Mouse (Mus musculus): Measurements from ENCODE around the gene Micu1.
"Not testable (repeated sequence)": the region's sequence is repeated elsewhere in the genome, so short reads cannot be mapped to it uniquely, and the experiment has no call there.

The Micu1 gene

DNA sequence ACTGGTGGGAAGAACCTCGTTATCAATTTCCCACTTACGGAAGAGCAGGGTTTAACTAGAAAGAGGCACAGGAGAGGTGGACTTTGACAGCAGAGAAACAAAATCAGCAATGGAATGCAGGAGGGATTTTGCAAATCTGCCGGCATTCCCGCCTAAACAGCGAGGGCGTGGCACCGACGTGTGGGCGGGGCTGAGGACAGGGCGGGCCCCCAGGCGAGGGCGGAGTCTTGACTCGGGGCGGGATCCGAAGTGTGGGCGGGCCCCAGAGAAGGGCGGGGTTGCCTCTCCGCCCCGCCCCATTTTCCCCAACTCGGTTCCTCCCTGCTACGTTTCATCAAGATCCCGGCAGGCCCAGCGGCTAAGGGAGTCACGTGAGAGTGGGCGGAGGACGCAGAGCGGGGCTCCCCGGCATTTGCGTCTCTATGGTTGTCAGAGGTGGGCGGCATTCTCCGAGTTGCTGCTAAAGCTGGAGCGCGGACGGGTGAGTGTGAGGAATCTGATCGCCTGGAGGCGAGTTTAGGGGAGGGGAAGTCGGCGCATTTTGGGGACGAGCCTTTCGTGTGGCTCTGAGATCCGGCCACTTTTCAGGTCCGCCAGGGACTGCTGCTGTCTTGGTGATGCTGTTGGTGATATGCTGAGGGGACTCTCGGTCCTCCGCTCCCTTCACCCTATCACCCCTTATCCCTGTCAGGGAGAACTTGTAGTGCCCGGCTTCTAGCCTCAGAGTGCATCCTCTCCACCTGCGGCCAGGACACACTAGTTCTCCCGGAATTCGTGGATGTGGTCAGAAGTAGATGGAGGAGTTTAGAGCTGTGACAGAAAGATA is at the start of gene Micu1:
Micu1 (plus strand) TSS at position 271 of the 826 bp plus-strand sequence.
- DNase-seq, result peak; percentile 98

DNA sequence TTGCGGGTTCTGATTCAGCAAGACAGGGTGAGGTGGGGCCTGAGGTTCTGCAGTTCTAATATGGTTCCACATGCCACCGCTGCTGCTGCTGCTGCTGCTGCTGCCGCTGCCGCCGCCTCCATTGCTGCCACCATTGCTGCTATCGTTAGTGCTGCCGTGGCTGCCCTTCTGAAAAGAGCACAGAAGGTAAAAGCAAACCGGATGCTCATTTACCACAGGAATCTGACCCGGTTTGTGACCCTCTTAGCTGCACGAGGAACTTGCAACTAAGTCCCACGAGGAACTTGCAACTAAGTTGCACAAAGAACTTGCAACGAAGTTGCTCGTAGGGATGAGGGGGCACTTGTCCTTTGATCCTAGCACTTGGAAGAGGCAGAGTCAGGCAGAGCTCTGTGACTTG is 45.5 kb upstream of the Micu1 start:
- DNase-seq, result no peak

DNA sequence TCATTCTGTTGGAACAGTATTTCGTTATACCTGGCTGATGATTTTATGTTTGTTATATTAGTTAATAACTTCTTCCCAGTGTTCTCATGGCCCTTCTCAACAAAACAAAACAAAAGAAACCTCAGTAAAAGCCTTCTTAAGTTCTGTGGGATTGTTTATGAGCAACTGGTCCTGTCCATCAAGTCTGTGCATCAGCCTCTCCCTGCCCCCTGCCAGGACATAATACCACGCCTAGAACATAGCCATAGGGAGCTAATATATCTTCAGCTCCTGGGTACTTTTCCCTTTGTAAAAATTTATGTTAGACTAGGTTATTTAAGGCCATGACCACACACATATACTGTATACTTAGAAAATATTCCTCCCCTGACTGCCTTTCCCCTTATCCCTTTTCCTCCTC is 37.5 kb upstream of the Micu1 start:
- DNase-seq, result no peak

DNA sequence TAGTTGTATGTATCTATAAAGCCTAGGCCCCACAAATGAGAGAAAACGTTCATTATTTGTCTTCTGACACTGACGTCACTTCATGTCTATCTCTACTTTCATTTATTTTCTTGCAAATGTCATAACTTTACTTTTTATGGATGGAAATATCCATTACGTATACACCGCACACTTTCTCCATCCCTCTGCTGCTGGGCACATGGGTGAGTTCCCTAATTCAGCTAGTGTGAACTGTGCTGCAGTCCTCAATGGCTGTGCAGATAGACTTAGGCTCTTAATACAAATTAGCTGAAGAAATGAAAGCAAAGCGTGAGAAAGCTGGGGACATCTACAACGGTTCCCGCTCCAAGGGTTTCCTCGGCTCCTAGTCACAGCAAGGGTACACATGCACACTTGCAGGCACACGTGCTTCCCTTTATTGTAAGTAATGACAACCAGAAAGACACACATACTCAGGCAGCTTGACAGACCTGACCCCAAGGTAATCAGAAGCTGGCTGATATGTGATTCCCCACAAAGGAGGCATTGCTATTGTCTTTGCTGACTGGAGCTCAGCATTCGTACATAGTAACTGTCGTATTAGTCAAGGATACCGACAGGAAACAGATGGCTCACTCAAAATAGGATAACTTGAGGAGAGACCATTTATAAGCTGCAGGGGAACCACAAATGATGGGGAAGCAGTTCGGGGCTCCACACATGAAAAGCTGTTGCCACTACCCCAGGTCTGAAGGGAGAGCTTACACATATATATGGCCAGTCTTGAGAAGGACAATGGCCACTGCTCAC is 36.6 kb upstream of the Micu1 start:
- DNase-seq, result peak; percentile 14

DNA sequence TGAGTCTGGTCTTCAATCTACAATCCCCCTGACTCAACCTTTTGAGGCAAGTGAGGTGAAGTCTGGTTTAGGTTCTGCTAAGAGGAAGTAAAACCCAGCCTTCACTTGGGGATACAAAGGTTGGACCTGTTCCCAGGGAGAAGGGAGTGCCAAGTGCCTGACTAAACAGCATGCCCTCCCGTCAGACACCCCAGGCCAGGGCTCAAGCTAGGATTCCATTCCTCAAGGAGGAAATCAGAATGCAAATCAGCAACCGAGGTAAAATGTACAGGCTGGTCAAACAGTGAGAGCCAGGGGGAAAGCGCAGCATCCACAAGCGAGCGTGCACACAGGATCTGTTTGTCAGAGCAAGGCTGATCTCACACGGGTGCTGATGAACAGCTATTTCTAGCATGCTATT is 34.9 kb upstream of the Micu1 start:
- peak; percentile 14 for DNase-seq

DNA sequence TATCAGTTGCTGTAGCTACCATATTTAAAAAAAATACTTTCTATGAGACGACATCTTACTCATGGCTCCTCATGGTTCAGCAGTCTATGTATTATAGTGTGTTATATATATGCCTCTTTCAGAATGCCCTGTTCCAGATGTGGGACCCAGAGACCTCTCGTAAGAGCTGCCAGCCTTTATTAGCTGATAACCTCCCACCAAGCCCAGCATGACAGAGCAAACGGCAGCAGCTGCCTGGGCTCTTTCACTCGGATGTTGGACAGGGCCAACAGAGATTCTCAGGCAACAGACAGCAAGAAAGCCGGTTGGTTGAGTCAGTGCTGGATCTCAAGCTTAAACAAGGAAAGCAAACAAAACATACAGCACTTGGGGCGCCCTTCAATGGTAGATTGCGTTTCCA is 33.8 kb upstream of the Micu1 start:
- DNase-seq, result no peak

DNA sequence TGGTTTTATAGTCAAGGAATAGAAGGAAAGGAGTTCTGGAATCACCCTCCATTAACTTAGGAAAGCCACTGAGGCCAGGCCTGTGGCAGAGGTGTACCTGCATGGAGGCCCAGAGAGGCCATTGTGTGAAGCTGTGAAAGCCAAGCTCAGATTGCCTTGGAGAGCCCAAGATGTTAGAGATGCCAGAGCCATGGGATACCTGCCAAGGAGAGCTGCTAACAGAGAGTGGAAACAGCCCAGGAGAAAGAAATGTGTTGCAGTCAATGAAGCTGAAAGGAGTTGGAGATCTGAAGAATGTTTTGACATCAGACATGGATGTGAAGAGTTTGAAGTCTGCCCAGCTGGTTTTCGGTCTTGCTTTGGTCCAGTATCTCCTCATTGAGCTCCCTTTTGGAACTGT is 24.4 kb upstream of the Micu1 start:
- DNase-seq, result no peak

DNA sequence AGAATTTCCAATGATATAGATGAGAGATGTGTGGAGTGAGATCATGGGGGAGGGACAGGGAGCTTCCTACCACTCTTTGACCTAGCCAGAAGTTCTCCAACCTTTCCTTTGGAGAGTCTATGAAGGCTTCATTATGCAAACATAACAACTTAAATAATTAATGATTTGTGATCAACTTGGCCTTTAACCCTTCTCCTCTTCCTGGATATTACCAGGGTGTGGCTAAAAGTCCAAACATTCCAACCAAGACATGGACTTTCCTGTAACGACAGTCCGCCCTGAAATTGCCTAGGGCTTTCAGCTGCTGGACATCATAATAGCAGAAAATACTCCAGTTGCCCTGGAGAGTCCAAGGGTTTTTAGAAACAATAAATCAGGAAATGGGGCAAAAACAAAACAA is 23.1 kb upstream of the Micu1 start:
- no peak for DNase-seq

DNA sequence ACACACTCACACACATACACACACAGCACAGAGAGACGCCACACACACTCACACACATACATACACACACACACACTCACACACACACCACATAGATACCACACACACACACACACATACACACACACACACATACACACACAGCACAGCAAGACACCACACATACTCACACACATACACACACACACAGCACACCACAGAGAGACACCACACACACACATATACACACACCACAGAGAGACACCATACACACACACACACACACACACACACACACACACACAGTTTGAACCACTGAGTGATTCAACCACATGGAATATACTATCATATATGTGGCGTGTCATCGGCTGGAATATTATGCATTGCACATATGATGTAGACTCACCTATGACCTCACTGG is 16.7 kb upstream of the Micu1 start:
- DNase-seq, result not testable (repeated sequence)

DNA sequence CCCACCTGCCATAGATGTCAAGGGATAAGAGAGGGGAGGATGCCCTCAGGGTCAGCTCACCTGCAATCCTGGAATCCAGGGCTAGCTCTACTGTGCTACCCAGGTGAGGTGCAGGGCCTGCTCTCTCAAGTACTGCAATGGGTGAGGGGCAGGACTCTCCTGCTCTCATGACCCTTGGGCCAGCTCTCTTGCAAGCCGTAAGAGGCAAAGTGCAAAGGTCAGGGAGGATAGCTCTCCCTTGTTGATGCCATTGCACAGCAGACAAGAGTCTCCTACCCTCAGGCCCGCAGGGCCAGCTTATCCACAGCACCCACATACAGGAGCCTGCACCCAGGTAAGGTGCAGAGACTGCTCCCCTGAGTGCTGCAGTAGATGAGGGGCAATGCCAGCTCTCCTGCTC is 15.2 kb upstream of the Micu1 start:
- DNase-seq, result no peak

DNA sequence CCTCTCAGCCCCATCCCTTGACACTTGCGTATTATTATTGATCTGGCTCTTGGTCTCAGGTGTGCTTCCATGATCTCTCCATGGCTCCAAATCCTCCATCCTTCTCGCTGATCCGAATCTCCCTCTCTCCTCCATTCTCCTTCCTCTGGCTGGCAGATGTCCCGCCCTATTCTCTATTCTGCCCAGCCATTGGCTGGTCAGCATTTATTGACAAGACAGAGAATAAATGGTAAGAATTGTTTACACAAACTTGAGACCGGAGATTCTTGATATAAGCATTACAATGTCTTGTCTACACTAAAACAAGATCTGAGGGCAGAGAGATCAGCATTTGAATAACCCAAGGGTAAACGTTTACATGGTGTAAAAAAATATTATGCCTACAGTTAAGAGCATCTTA is 12.4 kb upstream of the Micu1 start:
- DNase-seq, result no peak

DNA sequence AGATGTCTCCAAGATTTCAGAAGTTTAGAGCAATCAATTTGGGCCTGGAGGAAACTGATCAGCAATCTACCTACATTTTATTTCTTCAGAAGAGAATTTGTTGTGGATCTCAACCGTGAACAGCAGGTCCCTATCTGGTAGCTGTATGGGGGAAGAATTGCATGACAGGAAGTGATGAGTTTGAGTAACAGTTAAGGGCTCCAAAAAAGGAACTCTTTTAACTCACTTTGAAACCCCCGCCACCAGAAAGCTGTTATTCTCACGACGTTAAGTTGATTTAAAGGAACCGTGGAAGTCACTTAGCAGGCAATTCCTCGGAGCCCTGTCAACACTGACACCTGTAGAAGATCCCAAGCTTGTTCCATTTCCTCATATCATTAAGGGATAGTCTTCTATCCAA is 9.8 kb upstream of the Micu1 start:
- no peak for DNase-seq

DNA sequence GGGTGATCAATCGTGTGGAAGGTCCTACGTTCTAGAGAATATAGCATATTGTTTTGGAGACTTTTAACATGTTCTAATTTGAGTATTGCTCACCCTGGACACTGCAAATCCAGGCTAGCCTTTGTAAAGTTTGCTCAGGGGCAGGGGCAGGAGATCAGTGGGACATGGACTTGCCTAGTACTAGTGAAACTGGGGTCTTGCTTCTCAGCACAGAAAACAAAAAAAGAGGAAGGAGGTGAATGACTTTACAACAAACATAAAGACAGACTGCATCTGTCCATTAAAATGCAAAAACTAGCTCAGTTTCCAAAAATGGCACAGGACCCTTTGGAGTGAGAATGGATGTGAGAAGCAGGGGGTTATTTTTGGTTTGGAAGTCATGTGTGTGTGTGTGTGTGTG is 8.2 kb upstream of the Micu1 start:
- DNase-seq, result no peak

DNA sequence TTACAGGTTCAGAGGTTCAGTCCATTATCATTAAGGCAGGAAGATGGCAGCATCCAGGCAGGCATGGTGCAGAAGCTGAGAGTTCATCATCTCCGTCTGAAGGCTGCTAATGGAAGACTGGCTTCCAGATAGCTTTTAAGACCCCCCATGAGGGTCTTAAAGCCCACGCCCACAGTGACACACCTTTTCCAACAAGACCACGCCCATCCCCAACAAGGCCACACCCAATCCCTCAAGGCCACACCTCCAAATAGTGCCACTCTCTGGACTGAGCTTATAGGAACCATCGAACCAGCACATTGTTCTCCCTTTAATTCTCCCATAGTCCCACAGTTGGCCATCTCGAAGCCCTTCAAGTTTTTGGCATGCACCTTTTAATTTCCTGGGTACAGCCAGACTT is 2.8 kb upstream of the Micu1 start:
- DNase-seq, result no peak

DNA sequence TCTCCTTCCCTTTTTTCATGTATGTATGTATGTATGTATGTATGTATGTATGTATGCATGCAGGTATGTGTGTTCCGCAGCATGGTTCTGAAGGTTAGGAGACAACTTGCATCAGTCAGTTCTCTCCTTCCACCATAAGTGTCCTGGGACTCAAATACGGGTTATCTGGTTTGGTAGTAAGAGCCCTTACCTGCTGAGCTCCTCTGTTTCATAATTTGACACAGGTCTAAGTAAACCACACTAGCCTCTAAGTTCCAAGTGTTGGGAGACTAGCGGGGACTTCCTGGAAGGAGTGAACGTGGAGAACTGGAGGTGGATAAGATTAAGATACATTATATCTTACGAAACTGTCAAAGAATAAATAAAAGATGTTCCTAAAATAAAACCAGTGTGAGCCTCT is 472 bp upstream of the Micu1 start:
- no peak for DNase-seq

DNA sequence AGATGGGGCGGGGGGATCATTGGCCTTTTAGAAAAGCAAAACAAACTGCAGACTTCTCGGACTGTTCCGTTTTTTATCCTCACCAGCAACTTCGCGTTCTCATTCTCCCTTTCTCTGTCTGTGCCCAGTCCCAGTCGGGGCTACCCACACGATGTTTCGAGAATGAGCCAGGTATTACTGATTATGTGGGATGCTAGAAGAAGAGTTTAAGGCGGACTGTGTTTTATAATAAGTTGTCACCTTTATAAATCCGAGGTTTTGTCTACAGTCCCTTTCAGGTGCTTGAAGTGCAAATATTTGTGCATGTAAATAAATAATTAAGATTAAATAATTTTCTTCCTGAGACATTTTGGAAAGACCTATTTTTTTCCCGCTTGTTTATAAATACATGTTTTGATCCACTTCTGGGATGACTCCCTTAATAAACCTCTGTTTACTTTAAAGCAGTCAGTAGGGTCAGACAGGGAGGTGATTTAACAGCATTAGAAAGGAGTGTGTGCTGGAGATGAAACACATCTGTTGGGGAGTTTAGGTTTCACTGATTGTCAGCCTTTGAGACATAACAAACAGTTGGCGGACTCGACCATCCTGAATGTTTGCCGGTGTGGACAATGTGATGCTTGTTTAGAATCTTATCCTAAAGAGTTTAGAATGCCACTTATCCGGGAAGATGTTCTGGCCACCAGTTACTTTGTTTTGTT is 933 bp downstream of the Micu1 start:
- DNase-seq, result no peak

DNA sequence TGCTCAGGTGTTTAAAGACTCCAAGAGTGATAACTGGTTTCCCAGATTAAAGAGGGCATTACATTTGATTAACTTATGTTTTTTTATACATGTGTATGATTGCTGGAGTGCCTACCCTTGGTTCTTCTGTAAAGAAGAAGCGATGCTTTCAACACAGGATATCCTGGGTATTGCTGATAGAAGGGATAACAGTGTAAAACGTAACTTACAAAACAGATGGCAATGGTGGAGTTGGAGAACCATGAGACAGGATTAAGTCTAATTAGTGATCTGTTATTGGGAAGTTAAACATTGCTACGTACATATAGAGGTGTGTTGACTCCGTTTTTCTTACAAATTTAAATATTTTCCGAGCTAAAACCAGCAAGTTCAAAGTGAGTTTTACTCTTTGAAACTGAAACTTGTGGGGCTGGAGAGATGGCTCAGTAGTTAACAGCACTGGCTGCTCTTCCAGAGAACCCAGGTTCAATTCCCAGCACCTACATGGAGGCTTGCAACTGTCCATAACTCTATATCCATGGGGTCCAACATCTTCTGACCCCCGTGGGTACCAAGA is 4.8 kb downstream of the Micu1 start:
- DNase-seq, result no peak

DNA sequence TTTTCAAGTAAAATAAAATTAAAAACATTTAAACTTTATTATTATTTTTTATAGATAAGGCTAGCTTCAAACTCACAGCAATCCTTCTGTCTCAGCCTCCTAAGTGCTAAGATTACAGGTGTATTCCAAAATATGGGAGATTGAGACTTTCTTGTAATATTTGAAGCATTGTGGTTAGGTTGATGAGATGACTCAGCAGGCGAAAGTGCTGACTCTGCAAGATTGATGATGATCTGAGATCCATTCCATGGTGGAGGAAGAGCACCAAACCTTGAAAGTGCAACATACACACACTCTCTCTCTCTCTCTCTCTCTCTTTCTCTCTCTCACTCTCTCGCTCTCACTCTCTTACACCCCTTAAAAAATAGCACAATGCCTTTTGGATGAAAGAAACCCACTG is 5.3 kb downstream of the Micu1 start:
- no peak for DNase-seq

DNA sequence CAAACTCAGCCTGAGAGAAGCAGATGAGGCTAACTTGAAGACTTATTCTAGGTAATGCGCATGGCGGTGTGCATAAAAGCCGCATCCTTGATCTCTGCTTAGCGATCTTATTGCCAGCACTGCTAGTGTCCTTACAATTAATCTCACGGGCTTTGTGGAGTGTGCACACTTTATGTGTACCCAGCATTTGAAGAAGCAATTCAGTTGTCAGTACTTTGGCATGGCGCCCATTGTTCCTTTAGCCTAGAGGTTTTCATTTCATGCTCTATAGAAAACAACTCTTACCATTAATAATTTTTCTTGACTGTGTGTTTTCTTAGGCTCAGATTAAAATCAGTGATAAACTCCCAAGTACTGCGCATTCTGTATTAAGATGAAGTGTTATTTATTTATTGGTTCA is 7.0 kb downstream of the Micu1 start:
- no peak for DNase-seq

DNA sequence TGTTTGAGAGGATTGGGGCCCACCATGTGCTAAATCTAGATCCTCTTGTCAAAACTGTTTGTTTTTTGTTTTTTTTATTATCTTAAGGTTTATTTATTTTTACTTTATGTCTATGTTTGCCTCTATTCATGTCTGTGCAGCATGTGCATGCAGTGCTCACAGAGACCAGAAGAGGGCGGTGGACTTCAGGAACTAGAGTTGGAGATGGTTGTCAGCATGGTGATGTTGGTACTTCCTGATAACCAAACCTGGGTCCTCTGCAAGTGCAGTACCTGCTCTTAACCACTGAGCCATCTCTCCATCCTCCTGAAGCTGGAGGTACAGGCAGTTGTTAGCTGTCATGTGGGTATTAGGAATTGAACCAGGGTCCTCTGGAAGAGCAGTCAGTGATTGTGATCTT is 8.0 kb downstream of the Micu1 start:
- DNase-seq, result no peak

DNA sequence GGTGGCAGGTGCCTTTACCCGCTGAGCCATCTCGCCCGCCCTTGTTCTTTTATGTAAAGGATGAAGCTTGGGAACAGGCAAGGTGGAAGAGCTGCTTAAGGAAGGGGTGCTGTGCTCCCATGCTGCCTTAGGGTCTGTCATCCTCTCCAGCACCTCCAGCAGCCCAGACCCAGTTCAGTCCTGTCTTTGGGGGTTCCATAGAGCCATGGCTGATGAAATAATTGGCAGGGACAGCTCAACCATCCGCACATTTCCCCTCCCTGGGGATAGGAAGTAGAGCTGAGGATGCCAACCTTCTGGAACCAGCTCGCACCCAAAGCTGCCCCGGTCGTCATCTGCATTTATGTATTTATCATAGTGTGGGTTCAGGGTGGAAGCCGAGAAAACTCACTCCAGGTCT is 9.8 kb downstream of the Micu1 start:
- DNase-seq, result no peak

DNA sequence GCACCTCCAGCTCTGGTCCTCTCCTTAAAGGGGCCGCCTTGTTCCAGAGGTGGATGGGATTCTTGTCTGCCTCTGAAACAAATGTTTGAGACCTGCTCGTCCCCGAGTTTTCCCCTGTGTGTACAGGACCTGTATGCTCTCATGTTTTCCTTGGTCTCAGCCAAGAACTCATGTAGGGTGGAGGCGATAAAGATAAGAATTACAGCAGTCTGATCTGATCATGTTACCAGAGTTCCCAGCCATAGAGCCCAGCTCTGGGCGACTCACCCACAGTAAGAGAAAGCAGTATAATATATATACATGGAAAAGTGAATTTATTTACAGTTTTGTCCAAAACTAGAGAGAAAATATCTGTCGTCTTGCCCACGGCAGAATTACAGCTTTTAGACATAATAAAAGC is 17.7 kb downstream of the Micu1 start:
- no peak for DNase-seq

DNA sequence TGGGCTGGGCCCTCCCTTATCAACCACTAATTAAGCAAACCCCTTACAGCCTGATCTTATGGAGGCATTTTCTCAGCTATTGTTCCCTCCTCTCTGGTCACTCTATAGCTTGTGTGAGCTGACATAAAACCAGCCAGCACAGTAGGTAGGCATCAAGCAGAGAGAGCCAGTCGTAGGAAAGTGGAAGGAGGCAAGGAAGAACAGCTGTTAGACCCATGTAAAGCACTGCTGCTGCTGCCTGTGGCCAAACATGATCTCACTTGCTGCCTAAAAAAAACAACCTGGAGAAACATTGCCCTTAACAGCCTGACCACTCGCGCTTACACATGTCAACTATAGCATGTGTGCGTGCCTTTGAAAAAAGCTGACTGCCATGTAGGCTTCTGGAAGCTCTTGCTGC is 19.3 kb downstream of the Micu1 start:
- no peak for DNase-seq

DNA sequence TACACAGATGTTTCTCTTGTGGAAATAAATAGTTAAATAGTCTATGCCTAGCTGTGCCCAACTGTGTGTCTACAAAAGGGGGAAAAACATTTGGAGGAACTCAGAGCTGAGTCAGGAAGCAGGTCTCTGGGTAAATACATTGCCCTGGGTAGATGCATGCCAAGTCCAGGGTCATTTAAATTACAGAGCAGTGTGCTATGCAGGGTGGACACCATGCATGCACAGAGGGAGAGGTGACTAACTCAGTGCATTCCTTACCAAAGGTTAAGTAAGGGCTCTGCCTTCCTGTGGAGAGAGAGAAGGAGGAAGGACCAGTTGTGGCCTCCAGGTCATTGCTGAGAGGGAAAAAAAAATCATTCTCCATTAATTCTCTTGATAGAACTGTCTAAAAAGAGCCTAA is 22.4 kb downstream of the Micu1 start:
- DNase-seq, result no peak

Data from layer of hippocampus, adult 9-11 months (tissue).